Mouse (Mus musculus) brown adipose tissue, adult 24 weeks (tissue): ENCODE results near the gene Vmn1r193. TPM values are rescaled to one million over a fixed set of nuclear protein-coding genes. Genes with fewer than 3 reads are reported as not detected.
"Not testable (repeated sequence)": the region's sequence is repeated elsewhere in the genome, so short reads cannot be mapped to it uniquely, and the experiment has no call there.

ENCODE experiments used
- H3K27ac ChIP-seq: fragments of 200-500 bp; replicated peaks from 2 replicates; pipeline ENCODE4 v1.5.1; 2012; ENCODE audit warnings: low read depth, mild to moderate bottlenecking, low read length
- H3K4me1 ChIP-seq: fragments of 200-500 bp; 2 replicates; pipeline ENCODE4 v1.6.1; 2012; ENCODE audit warnings: low read length, mixed read lengths; ENCODE audit not compliant: control insufficient read depth, insufficient read depth, insufficient read length
- H3K4me3 ChIP-seq: fragments of 200-500 bp; 2 replicates; pipeline ENCODE4 v1.5.1; 2012; ENCODE audit warnings: low read depth, mild to moderate bottlenecking, low read length, moderate library complexity; ENCODE audit not compliant: insufficient read depth
- polyA plus RNA-seq: library from polyadenylated mRNA; stranded (reverse); fragments of >200 nt; gene quantifications from 2 replicates; pipeline ENCODE4 v1.2.4, GENCODE M21; 2012; ENCODE audit not compliant: missing spikeins, insufficient read depth, insufficient read length

The Vmn1r193 gene
- not detected in 2 replicates for polyA plus RNA-seq

DNA sequence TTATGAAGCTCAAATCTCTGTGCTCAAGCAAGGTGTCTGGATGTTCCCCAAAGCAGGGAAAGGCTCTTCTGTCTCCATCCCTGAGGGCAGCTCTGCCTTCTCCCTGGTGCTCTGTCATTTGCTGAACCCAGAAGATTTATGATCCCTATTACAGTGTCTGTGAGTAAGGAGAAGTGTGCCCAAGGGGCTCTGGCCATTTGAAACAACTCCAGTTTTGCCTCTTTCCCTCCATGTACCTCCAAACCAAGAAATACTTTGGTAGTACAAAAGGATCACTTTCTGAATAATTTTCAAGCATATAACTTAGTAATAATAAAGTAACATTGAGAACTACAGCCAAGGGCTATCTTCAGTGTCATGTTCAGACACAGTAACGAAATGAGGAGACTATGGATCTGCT lies at the start of gene Vmn1r193:
Gene Vmn1r193 (minus strand): TSS at position 101 of the 400 bp plus-strand sequence.
- not testable (repeated sequence) for H3K27ac ChIP-seq, H3K4me3 ChIP-seq, H3K4me1 ChIP-seq

GRCm38 (mm10) chr13:22271721-22272120 lies 48.8 kb upstream of the Vmn1r193 start:
- Histone ChIP-seq H3K27ac (no peak overlapping the region), H3K4me1 (no peaks in the 10 kb centered on the region), H3K4me3 (no peak overlapping the region)

DNA sequence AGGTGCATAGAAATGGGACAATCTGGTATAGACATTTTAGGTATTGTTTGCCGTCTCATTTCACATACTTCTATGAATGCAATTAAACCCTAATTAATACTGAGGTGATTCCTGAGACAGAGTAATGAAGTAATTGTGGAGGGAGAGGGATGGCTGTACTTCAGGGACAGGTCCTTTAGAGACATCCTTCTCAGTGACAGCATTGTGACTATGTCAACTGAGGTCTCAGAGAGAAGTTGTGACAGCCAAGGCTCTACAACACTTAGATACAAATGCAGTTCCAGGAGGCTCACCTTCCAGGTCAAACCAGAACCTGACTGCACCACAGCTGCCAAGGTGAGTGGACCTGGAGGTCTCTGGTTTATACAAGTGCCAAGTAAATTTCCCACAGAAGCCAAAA lies 47.3 kb upstream of the Vmn1r193 start, which contains the start of gene Vmn1r195:
Gene Vmn1r195 (plus strand): TSS at position 301 of the 400 bp plus-strand sequence.
- not testable (repeated sequence) for H3K27ac ChIP-seq, H3K4me1 ChIP-seq, H3K4me3 ChIP-seq

- no peak within 1 kb of the TSS for H3K27ac ChIP-seq
- no peaks in the 10 kb centered on the region for H3K4me1 ChIP-seq
- H3K4me3 ChIP-seq, result no peak within 1 kb of the TSS
Observed at GRCm38 (mm10) chr13:22243915-22244314, 21.0 kb upstream of the Vmn1r193 start, which contains the start of gene Vmn1r194. TSS of gene Vmn1r194 (plus strand) at chr13:22244215.

DNA sequence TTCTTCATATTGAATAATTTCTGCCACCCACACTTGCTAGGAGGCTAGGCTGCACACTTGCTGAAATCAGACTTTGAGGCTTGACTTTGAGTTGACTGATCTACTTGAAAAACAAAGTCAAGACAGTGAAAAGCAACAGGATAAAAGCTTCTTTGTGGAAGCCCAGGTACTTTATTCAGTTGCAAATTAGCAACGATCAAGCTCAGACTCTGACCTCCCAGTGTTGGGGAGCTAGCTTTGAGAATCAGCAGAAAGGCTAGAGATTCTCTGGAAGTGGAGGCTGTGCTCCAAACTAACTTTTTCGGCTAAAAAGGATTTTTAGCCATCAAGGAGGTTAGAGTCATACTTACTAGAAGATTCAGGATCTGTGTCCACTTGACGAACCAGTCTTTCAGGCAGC lies 30.2 kb downstream of the Vmn1r193 start:
- not testable (repeated sequence) for H3K4me1 ChIP-seq, H3K27ac ChIP-seq, H3K4me3 ChIP-seq

- no peak within 1 kb of the TSS for H3K4me3 ChIP-seq
- no peaks in the 10 kb centered on the region for H3K4me1 ChIP-seq
- no peak within 1 kb of the TSS for H3K27ac ChIP-seq
Observed at GRCm38 (mm10) chr13:22191041-22191440, 31.9 kb downstream of the Vmn1r193 start, which contains the start of gene Vmn1r192. TSS of gene Vmn1r192 (minus strand) at chr13:22191141.

DNA sequence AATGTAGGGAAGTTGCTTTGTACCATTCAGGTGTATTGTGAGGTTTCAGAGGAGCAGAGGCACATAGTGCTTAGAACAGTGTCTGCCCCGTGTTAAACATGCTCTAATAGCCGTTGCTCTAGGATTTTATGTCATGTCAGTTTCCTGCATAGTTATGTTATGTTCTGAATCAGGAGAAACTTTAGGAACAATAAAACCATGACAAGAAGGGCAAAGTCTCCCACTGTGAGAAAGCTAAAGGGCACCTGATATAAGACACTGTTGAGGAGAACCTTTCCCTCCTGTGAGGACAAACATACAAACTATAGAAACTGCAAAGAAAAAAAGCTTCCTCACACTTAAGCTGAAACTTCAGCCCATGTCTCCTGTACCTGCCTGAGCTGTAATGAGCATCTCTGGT lies 32.6 kb downstream of the Vmn1r193 start:
- Histone ChIP-seq H3K27ac (no peak overlapping the region), H3K4me1 (no peaks in the 10 kb centered on the region), H3K4me3 (no peak overlapping the region)

- Histone ChIP-seq H3K27ac (no peak overlapping the region), H3K4me1 (no peaks in the 10 kb centered on the region), H3K4me3 (no peak overlapping the region)
Observed at GRCm38 (mm10) chr13:22189313-22189712, 33.6 kb downstream of the Vmn1r193 start.

DNA sequence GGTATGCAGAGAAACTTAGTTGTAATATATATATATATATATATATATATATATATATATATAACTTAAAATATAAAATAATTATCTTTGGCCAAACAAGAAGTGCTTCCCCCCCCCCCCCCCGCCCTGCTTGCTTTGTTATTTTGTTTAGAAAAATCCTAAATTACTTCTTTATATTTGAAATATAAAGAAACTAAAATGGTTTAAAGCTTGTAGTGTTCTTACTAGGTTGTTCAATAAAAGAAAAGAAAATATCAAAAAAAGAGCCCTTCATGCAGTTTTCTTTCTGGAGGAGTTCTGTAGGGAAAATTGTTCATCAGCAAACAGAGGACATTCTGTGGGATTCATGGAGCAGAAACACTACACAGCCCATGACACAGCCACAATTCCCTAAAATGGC lies 39.1 kb downstream of the Vmn1r193 start, which contains the start of gene Vmn1r191:
Gene Vmn1r191 (minus strand): TSS at position 101 of the 400 bp plus-strand sequence.
- Histone ChIP-seq H3K4me1 (no peaks in the 10 kb centered on the region), H3K4me3 (no peak within 1 kb of the TSS), H3K27ac (no peak within 1 kb of the TSS)

DNA sequence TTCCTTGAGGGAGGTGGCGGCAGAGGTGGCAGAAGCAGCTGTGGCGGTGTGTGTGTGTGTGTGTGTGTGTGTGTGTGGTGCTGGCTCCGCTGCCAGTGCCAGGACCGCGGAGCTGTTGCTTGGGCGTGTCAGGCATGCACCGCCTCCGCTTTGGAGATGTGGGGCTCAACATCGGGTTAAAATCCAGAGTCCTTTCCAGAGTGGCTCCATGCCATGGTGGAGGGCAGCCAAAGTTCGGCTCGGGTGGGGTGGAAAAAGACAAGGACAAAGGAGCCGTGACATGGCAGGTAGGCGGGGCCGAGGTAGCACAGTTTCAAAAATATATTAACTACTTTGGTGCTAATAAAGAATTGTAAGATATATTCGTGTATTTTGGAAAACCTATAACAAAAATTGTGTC lies 54.5 kb downstream of the Vmn1r193 start:
- Histone ChIP-seq H3K27ac (no peak overlapping the region), H3K4me1 (no peaks in the 10 kb centered on the region), H3K4me3 (no peak overlapping the region)

Other genes starting within 250 kb of the Vmn1r193 start
- gene Pom121l2, start 242.0 kb downstream of the Vmn1r193 start, polyA plus RNA-seq, result not detected in 2 replicates
- not detected in 2 replicates for gene Prss16, start 213.4 kb downstream of the Vmn1r193 start, polyA plus RNA-seq
- gene Hist1h2ah, start 187.6 kb downstream of the Vmn1r193 start, polyA plus RNA-seq, result not detected in 2 replicates
- gene Hist1h2bk, start 187.3 kb downstream of the Vmn1r193 start, polyA plus RNA-seq, result not detected in 2 replicates
- gene Hist1h4i, start 181.8 kb downstream of the Vmn1r193 start, polyA plus RNA-seq, result 1.9 and 6.6 TPM in 2 replicates
- not detected in 2 replicates for gene Hist1h2ag, start 180.2 kb downstream of the Vmn1r193 start, polyA plus RNA-seq
- not detected in 2 replicates for gene Hist1h2bj, start 179.9 kb downstream of the Vmn1r193 start, polyA plus RNA-seq
- not detected in 2 replicates for gene Vmn1r188, start 138.7 kb downstream of the Vmn1r193 start, polyA plus RNA-seq
- gene Vmn1r189, start 117.3 kb downstream of the Vmn1r193 start, polyA plus RNA-seq, result not detected in 2 replicates
- not detected in 2 replicates for gene Vmn1r191, start 39.2 kb downstream of the Vmn1r193 start, polyA plus RNA-seq
- gene Vmn1r192, start 32.0 kb downstream of the Vmn1r193 start, polyA plus RNA-seq, result not detected in 2 replicates
- not detected in 2 replicates for gene Vmn1r194, start 21.1 kb upstream of the Vmn1r193 start, polyA plus RNA-seq
- gene Vmn1r195, start 47.4 kb upstream of the Vmn1r193 start, polyA plus RNA-seq, result not detected in 2 replicates
- not detected in 2 replicates for gene Vmn1r196, start 66.8 kb upstream of the Vmn1r193 start, polyA plus RNA-seq
- gene Vmn1r197, start 101.4 kb upstream of the Vmn1r193 start, polyA plus RNA-seq, result not detected in 2 replicates
- gene Vmn1r198, start 127.2 kb upstream of the Vmn1r193 start, polyA plus RNA-seq, result not detected in 2 replicates
- gene Vmn1r199, start 156.7 kb upstream of the Vmn1r193 start, polyA plus RNA-seq, result not detected in 2 replicates
- gene Vmn1r200, start 167.2 kb upstream of the Vmn1r193 start, polyA plus RNA-seq, result not detected in 2 replicates
- not detected in 2 replicates for gene Vmn1r201, start 248.8 kb upstream of the Vmn1r193 start, polyA plus RNA-seq